Mouse (Mus musculus) midbrain, postnatal 0 days (tissue): ENCODE results near the gene Gm20696. TPM values are rescaled to one million over a fixed set of nuclear protein-coding genes. Genes with fewer than 3 reads are reported as not detected.

Experiments
- ATAC-seq: fragments of 200-750 bp; cut with Nextera tagmentation; 2 replicates; pipeline ENCODE4 v1.8.0; 2017; ENCODE audit warnings: moderate number of reproducible peaks, mild to moderate bottlenecking, moderate TSS enrichment, moderate library complexity; ENCODE audit not compliant: low FRiP score
- DNase-seq: peaks from one replicate; pipeline ENCODE4 v3.0.0-alpha.2; 2015; ENCODE audit warnings: low spot score
- H3K27ac ChIP-seq: fragments of 300-500 bp; sonication (generic); 2 replicates; pipeline ENCODE4 v1.5.1; 2014; ENCODE audit warnings: low read depth, mild to moderate bottlenecking, low read length, mixed read lengths
- H3K27me3 ChIP-seq: fragments of 300-500 bp; sonication (generic); 2 replicates; pipeline ENCODE4 v1.6.1; 2014; ENCODE audit warnings: low read length, control low read depth, mixed read lengths; ENCODE audit not compliant: insufficient read depth
- H3K36me3 ChIP-seq: fragments of 300-500 bp; sonication (generic); 2 replicates; pipeline ENCODE4 v1.6.1; 2014; ENCODE audit warnings: low read length, control low read depth, mixed read lengths; ENCODE audit not compliant: insufficient read depth
- H3K4me1 ChIP-seq: fragments of 300-500 bp; sonication (generic); 2 replicates; pipeline ENCODE4 v1.6.1; 2014; ENCODE audit warnings: mild to moderate bottlenecking, control low read depth, antibody characterized with exemption, low read length, mixed read lengths; ENCODE audit not compliant: insufficient read depth
- H3K4me2 ChIP-seq: fragments of 300-500 bp; sonication (generic); 2 replicates; pipeline ENCODE4 v1.6.1; 2014; ENCODE audit warnings: low read depth, mild to moderate bottlenecking, low read length, mixed read lengths; ENCODE audit not compliant: poor library complexity, severe bottlenecking
- H3K4me3 ChIP-seq: fragments of 300-500 bp; sonication (generic); 2 replicates; pipeline ENCODE4 v1.5.1; 2014; ENCODE audit warnings: low read depth, mild to moderate bottlenecking, low read length, moderate library complexity
- H3K9ac ChIP-seq: fragments of 300-500 bp; sonication (generic); replicated peaks from 2 replicates; pipeline ENCODE4 v1.6.1; 2014; ENCODE audit warnings: mild to moderate bottlenecking, low read length, moderate library complexity, mixed read lengths; ENCODE audit not compliant: poor library complexity, severe bottlenecking
- H3K9me3 ChIP-seq: fragments of 300-500 bp; sonication (generic); 2 replicates; pipeline ENCODE4 v1.6.1; 2016; ENCODE audit warnings: low read length, control low read depth
- CTCF ChIP-seq: IDR thresholded peaks from 2 replicates; pipeline ENCODE4 v1.5.1; 2016; ENCODE audit warnings: antibody characterized with exemption, mild to moderate bottlenecking
- WGBS: fragments of 180-500 bp; shearing (Covaris S2); extraction: QIAGEN DNeasy Blood & Tissue Kit; methylation state at CpG from one replicate; pipeline ENCODE4 v1.1.7; 2014; 5-methylcytosine and 5-hydroxymethylcytosine counted together
- polyA plus RNA-seq: library from polyadenylated mRNA; unstranded; fragments of >200 nt; fragmentation: Nextera tagmentation; extraction: Ambion mirVana; gene quantifications from 2 replicates; pipeline ENCODE4 v1.2.1, GENCODE M21; 2015
- total RNA-seq: library from RNA; depleted of rRNA; stranded (reverse); fragments of >200 nt; gene quantifications from 2 replicates; pipeline ENCODE4 v1.2.3, GENCODE M21; 2014

Gm20696 gene
- total and polyA plus RNA-seq, 2 experiments from 2014 or later: 1.1 to 2.9 TPM

- peak overlapping the region; percentile 22 for H3K4me2 ChIP-seq
- no peak for DNase-seq
- no peaks in the 10 kb centered on the region; the same call in 1 of the 2 replicates for H3K36me3 ChIP-seq
- no peaks in the 10 kb centered on the region for H3K27me3 ChIP-seq
- peaks cover 9% of the 10 kb centered on the region for H3K4me1 ChIP-seq
- WGBS: 14% methylated on average over 9 of the region's 9 CpGs
- no peak overlapping the region for H3K4me3 ChIP-seq
- peak overlapping the region; percentile 62 for H3K27ac ChIP-seq
- no peak overlapping the region for H3K9ac ChIP-seq
- no peak for ATAC-seq
- no peak for TF ChIP-seq CTCF
- no peaks in the 10 kb centered on the region for H3K9me3 ChIP-seq
These were observed 227.3 kb downstream of the Gm20696 start for GRCm38 (mm10) chr6:99439214-99439877.

DNA sequence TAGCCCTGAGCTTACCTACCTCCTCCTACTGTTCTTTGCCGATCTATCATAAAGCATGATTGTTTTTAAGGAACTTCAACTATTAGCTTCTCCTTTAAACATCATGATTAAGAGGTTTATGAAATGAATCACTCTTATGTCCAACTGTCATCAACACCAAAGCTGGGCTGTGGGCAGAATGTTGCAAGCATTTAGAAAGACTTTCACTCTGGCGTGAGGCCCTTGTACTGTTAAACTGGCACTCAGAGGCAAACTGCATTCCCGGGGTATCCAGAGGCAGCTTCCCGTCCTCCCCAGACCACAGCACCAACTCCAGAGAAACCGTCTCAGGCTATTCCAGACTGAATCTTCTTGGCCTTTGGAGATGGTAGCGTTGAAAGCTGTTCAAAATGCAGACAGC, 230.2 kb downstream of the Gm20696 start:
- H3K27me3 ChIP-seq: no peaks in the 10 kb centered on the region
- H3K4me2 ChIP-seq: no peak overlapping the region
- ATAC-seq (no peak), DNase-seq (no peak)
- H3K36me3 ChIP-seq: no peaks in the 10 kb centered on the region; the same call in 1 of the 2 replicates
- no peak overlapping the region for H3K27ac ChIP-seq
- no peak for TF ChIP-seq CTCF
- H3K4me3 ChIP-seq: no peak overlapping the region
- 90% methylated on average over 6 of the region's 6 CpGs for WGBS
- no peaks in the 10 kb centered on the region for H3K9me3 ChIP-seq
- H3K9ac ChIP-seq: no peak overlapping the region
- H3K4me1 ChIP-seq: peaks cover 9% of the 10 kb centered on the region

- H3K9me3 ChIP-seq: no peaks in the 10 kb centered on the region
- no peak for ATAC-seq
- no peaks in the 10 kb centered on the region; the same call in 1 of the 2 replicates for H3K36me3 ChIP-seq
- no peak for TF ChIP-seq CTCF
- H3K9ac ChIP-seq: no peak overlapping the region
- 95% methylated on average over 10 of the region's 10 CpGs for whole genome bisulfite sequencing
- H3K27ac ChIP-seq: no peak overlapping the region
- H3K27me3 ChIP-seq: no peaks in the 10 kb centered on the region
- H3K4me1 ChIP-seq: peaks cover 8% of the 10 kb centered on the region
- H3K4me3 ChIP-seq: no peak overlapping the region
- no peak overlapping the region for H3K4me2 ChIP-seq
- no peak for DNase-seq
These were observed 231.5 kb downstream of the Gm20696 start for GRCm38 (mm10) chr6:99435140-99435539.

GRCm38 (mm10) chr6:99433006-99433405, 233.6 kb downstream of the Gm20696 start:
- H3K9ac ChIP-seq: no peak overlapping the region
- no peak overlapping the region for H3K4me2 ChIP-seq
- no peaks in the 10 kb centered on the region for H3K9me3 ChIP-seq
- H3K27me3 ChIP-seq: no peaks in the 10 kb centered on the region
- ATAC-seq (no peak), DNase-seq (no peak)
- no peak for TF ChIP-seq CTCF
- H3K4me1 ChIP-seq: no peaks in the 10 kb centered on the region
- no peak overlapping the region for H3K4me3 ChIP-seq
- WGBS: 90% methylated on average over 9 of the region's 9 CpGs
- no peaks in the 10 kb centered on the region; the same call in 1 of the 2 replicates for H3K36me3 ChIP-seq
- H3K27ac ChIP-seq: no peak overlapping the region

- Histone ChIP-seq H3K4me3 (no peak overlapping the region), H3K4me1 (no peaks in the 10 kb centered on the region), H3K27ac (no peak overlapping the region), H3K27me3 (no peaks in the 10 kb centered on the region), H3K36me3 (no peaks in the 10 kb centered on the region; the same call in 1 of the 2 replicates), H3K9ac (no peak overlapping the region), H3K9me3 (no peaks in the 10 kb centered on the region), H3K4me2 (no peak overlapping the region)
- DNase-seq: no peak
- ATAC-seq: no peak
- no peak for TF ChIP-seq CTCF
- WGBS: 70% methylated on average over 4 of the region's 4 CpGs
These were observed 234.7 kb downstream of the Gm20696 start for GRCm38 (mm10) chr6:99431941-99432340.

- Histone ChIP-seq H3K9ac (no peak overlapping the region), H3K27me3 (no peaks in the 10 kb centered on the region), H3K27ac (no peak overlapping the region), H3K9me3 (no peaks in the 10 kb centered on the region), H3K4me2 (peak overlapping the region; percentile 29; the same call in 1 of the 2 replicates), H3K4me1 (no peaks in the 10 kb centered on the region), H3K36me3 (no peaks in the 10 kb centered on the region; the same call in 1 of the 2 replicates), H3K4me3 (no peak overlapping the region)
- DNase-seq: peak; percentile 28
- no peak for TF ChIP-seq CTCF
- WGBS: 49% methylated on average over 14 of the region's 14 CpGs
- no peak for ATAC-seq
These were observed 236.0 kb downstream of the Gm20696 start for GRCm38 (mm10) chr6:99430560-99430959.
